Mouse (Mus musculus) bone marrow, adult 2 months (tissue): ENCODE measurements around the gene Olfr1170. TPM values are rescaled to one million over a fixed set of nuclear protein-coding genes. Genes with fewer than 3 reads are reported as not detected.

ENCODE experiments used
- H3K27ac ChIP-seq: fragments of 200-500 bp; 2 replicates; pipeline ENCODE4 v1.5.1; 2012; ENCODE audit warnings: low read depth, mild to moderate bottlenecking, control low read depth, inconsistent platforms, low read length; ENCODE audit not compliant: control insufficient read depth, poor library complexity, insufficient read depth
- H3K4me1 ChIP-seq: fragments of 200-500 bp; 2 replicates; pipeline ENCODE4 v1.6.1; 2011; ENCODE audit warnings: low read length; ENCODE audit not compliant: control insufficient read depth, insufficient read depth
- H3K4me3 ChIP-seq: fragments of 200-500 bp; replicated peaks from 2 replicates; pipeline ENCODE3; 2011; ENCODE audit warnings: mild to moderate bottlenecking, low read depth, low read length, control low read depth; ENCODE audit not compliant: control insufficient read depth
- CTCF ChIP-seq: fragments of 200-500 bp; IDR thresholded peaks from 2 replicates; pipeline ENCODE4 v1.5.1; 2011; ENCODE audit warnings: low read length, control low read depth; ENCODE audit not compliant: control insufficient read depth, insufficient read depth
- POLR2A ChIP-seq: fragments of 200-500 bp; IDR thresholded peaks from 2 replicates; pipeline ENCODE4 v1.6.1; 2011; ENCODE audit warnings: low read depth, mild to moderate bottlenecking, control low read depth, low read length, borderline replicate concordance; ENCODE audit not compliant: control insufficient read depth
- WGBS: fragments of 180-500 bp; shearing (Covaris S2); methylation state at CpG from one replicate; pipeline ENCODE4 v1.1.7; 2018; 5-methylcytosine and 5-hydroxymethylcytosine counted together
- polyA plus RNA-seq: library from polyadenylated mRNA; stranded (reverse); fragments of >200 nt; gene quantifications from 2 replicates; pipeline ENCODE4 v1.2.4, GENCODE M21; 2011; ENCODE audit warnings: low replicate concordance; ENCODE audit not compliant: missing spikeins, insufficient read depth, insufficient read length

The Olfr1170 gene
- polyA plus RNA-seq: not detected in 2 replicates

DNA sequence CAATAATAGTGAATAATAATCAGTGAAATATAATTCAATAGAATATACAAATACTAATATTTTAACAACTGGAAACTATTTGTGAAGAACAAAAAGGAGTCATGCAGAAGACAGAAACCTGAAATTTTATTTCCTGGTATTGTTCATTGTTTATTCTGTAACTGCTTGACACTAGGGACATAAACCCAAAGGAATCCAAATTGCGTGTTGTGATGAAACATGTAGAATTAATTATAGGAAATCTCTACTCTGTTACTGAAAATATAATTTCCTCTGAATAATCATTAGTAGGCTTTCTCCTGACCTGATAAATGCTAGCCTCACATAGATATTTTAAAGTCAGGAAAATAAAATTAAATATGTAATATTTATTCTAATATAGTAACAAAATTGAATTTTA is at the start of gene Olfr1170:
TSS of gene Olfr1170 (minus strand) at position 101 of the 400 bp plus-strand sequence.
- no peak within 1 kb of the TSS for H3K4me3 ChIP-seq
- 75% methylated on average over 1 of the region's 1 CpGs for WGBS
- H3K4me1 ChIP-seq: no peaks in the 10 kb centered on the region
- no peak within 1 kb of the TSS for H3K27ac ChIP-seq
- TF ChIP-seq POLR2A: no peak
- TF ChIP-seq CTCF: no peak

DNA sequence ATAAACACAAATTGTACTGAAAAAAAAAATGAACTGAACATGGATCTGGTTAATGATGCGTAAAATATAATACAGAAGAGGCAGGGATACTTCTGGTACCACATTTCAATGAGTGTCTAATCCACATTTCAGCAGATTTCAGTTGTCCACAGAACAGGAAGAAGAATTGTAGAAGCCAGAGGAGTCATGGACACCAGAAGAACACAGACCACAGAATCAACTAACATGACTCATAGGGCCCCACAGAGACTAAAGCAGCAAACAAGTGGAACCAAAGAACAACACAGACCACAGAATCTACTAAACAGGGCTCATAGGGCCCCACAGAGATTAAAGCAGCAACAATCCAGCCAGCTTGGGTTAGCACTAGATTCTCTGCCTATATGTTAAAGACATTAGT is 7.3 kb downstream of the Olfr1170 start:
- 88% methylated on average over 1 of the region's 1 CpGs for WGBS
- Histone ChIP-seq H3K4me3 (no peak overlapping the region), H3K4me1 (no peaks in the 10 kb centered on the region), H3K27ac (no peak overlapping the region)
- no peak for TF ChIP-seq POLR2A
- no peak for TF ChIP-seq CTCF

- no peak for TF ChIP-seq CTCF
- no peak for TF ChIP-seq POLR2A
- no peaks in the 10 kb centered on the region for H3K4me1 ChIP-seq
- WGBS: 75% methylated on average over 2 of the region's 2 CpGs
- no peak within 1 kb of the TSS for H3K4me3 ChIP-seq
- H3K27ac ChIP-seq: no peak within 1 kb of the TSS
These were observed 46.6 kb downstream of the Olfr1170 start, which contains the start of gene Olfr1168 for GRCm38 (mm10) chr2:88181580-88181979. Gene Olfr1168 (plus strand): TSS chr2:88181880.

Other genes starting within 250 kb of the Olfr1170 start
- gene Olfr1158, start 238.2 kb downstream of the Olfr1170 start, polyA plus RNA-seq: not detected in 2 replicates
- gene Olfr1160, start 220.1 kb downstream of the Olfr1170 start, polyA plus RNA-seq: not detected in 2 replicates
- not detected in 2 replicates for gene Olfr1161, start 205.6 kb downstream of the Olfr1170 start, polyA plus RNA-seq
- not detected in 2 replicates for gene Olfr73, start 190.6 kb downstream of the Olfr1170 start, polyA plus RNA-seq
- gene Olfr1162, start 177.2 kb downstream of the Olfr1170 start, polyA plus RNA-seq: 0.34 and 0.92 TPM in 2 replicates
- not detected in 2 replicates for gene Olfr1163, start 156.5 kb downstream of the Olfr1170 start, polyA plus RNA-seq
- not detected in 2 replicates for gene Olfr1164, start 134.4 kb downstream of the Olfr1170 start, polyA plus RNA-seq
- not detected in 2 replicates for gene Olfr1166, start 100.1 kb downstream of the Olfr1170 start, polyA plus RNA-seq
- not detected in 2 replicates for gene Olfr1167, start 73.1 kb downstream of the Olfr1170 start, polyA plus RNA-seq
- not detected in 2 replicates for gene Olfr1168, start 46.5 kb downstream of the Olfr1170 start, polyA plus RNA-seq
- gene Olfr1173, start 51.5 kb upstream of the Olfr1170 start, polyA plus RNA-seq: not detected in 2 replicates
- gene Olfr1174-ps, start 86.8 kb upstream of the Olfr1170 start, polyA plus RNA-seq: not detected in 2 replicates
- gene Olfr1175-ps, start 98.9 kb upstream of the Olfr1170 start, polyA plus RNA-seq: not detected in 2 replicates
- gene Olfr1176, start 108.4 kb upstream of the Olfr1170 start, polyA plus RNA-seq: not detected in 2 replicates
- not detected in 2 replicates for gene Olfr1177-ps, start 118.2 kb upstream of the Olfr1170 start, polyA plus RNA-seq
- 20.4 and 30.3 TPM in 2 replicates for gene Olfr1178, start 158.7 kb upstream of the Olfr1170 start, polyA plus RNA-seq
- not detected in 2 replicates for gene Olfr1179, start 178.1 kb upstream of the Olfr1170 start, polyA plus RNA-seq
- gene Olfr1180, start 190.8 kb upstream of the Olfr1170 start, polyA plus RNA-seq: not detected in 2 replicates
- gene Olfr1181, start 197.8 kb upstream of the Olfr1170 start, polyA plus RNA-seq: not detected in 2 replicates
- gene Gm13757, start 220.8 kb upstream of the Olfr1170 start, polyA plus RNA-seq: not detected in 2 replicates
- gene Olfr1183, start 226.5 kb upstream of the Olfr1170 start, polyA plus RNA-seq: not detected in 2 replicates